Mouse (Mus musculus) ES-E14 (cell line): ENCODE measurements around the gene Sh3pxd2a.

Experiments
- CHD2 ChIP-seq: IDR thresholded peaks from 2 replicates; pipeline ENCODE4 v1.6.1; 2014; ENCODE audit warnings: mild to moderate bottlenecking, low read depth, low read length, inconsistent platforms
- HCFC1 ChIP-seq: IDR thresholded peaks from 2 replicates; pipeline ENCODE4 v1.6.1; 2012; ENCODE audit warnings: low read length, inconsistent platforms, borderline replicate concordance; ENCODE audit not compliant: insufficient read depth
- MAFK ChIP-seq: IDR thresholded peaks from 2 replicates; pipeline ENCODE4 v1.6.1; 2014; ENCODE audit warnings: mild to moderate bottlenecking, low read depth, low read length, inconsistent platforms; ENCODE audit not compliant: insufficient read depth
- ZNF384 ChIP-seq: IDR thresholded peaks from 2 replicates; pipeline ENCODE4 v1.6.1; 2012; ENCODE audit warnings: low read depth, low read length, inconsistent platforms

DNA sequence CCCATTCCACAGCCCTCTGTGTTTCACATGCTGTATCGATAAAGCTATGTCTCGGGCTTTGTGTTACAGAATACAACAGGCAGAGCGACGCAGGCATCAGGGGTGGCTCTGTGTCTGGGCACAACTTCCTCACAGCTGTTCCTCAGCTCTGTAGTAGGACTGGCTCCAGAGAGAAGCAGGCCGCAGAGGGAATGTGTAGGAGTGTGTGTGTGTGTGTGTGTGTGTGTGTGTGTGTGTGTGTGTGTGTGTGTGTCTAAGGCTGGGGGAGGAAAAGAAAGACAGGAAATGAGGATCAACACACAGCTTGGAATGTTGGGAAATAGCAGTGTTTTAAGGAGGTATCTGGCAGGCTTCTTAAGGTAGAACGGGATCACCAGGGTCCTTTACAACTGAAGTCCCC, 187.5 kb downstream of the Sh3pxd2a start:
- TF ChIP-seq HCFC1 (no peak), MAFK (no peak), CHD2 (no peak), ZNF384 (no peak)
